Mouse (Mus musculus): ENCODE measurements at regions not wholly inside any gene's neighbourhood (a gene's known extent, or its start where the extent isn't known, plus 50 kb on each side); places are given as distances from the start of the nearest gene placed in this dataset.

GRCm38 (mm10) chr19:19220826-19221225 lies 109.8 kb upstream of the Rorb start:
- no peak overlapping the region for H3K4me3 ChIP-seq (ENCODE audit: low read depth, low read length)
- 96% methylated on average over 6 of the region's 6 CpGs for WGBS
- no peak for ATAC-seq (ENCODE audit: insufficient read depth, low FRiP score, low TSS enrichment)
- no peaks in the 10 kb centered on the region for H3K36me3 ChIP-seq (ENCODE audit: control insufficient read depth, insufficient read depth, low read length)
- no peaks in the 10 kb centered on the region for H3K27me3 ChIP-seq (ENCODE audit: control insufficient read depth, insufficient read depth, low read length)
- no peak overlapping the region for H3K9ac ChIP-seq (ENCODE audit: low read length)
- H3K4me2 ChIP-seq (ENCODE audit: low read depth): no peak overlapping the region
- no peaks in the 10 kb centered on the region for H3K9me3 ChIP-seq (ENCODE audit: control insufficient read depth, low read length)
- H3K4me1 ChIP-seq (ENCODE audit: control insufficient read depth, insufficient read depth, low read length): no peaks in the 10 kb centered on the region
- DNase-seq (ENCODE audit: low spot score): no peak
- H3K27ac ChIP-seq (ENCODE audit: low read depth, low read length): no peak overlapping the region

- DNase-seq (ENCODE audit: low spot score) (no peak), ATAC-seq (ENCODE audit: insufficient read depth, low FRiP score, low TSS enrichment) (no peak)
- Histone ChIP-seq H3K27ac (ENCODE audit: low read depth, low read length) (no peak overlapping the region), H3K4me3 (ENCODE audit: low read depth, low read length) (no peak overlapping the region), H3K27me3 (ENCODE audit: control insufficient read depth, insufficient read depth, low read length) (no peaks in the 10 kb centered on the region), H3K9me3 (ENCODE audit: control insufficient read depth, low read length) (no peaks in the 10 kb centered on the region), H3K36me3 (ENCODE audit: control insufficient read depth, insufficient read depth, low read length) (no peaks in the 10 kb centered on the region), H3K9ac (ENCODE audit: low read length) (no peak overlapping the region), H3K4me1 (ENCODE audit: control insufficient read depth, insufficient read depth, low read length) (no peaks in the 10 kb centered on the region), H3K4me2 (ENCODE audit: low read depth) (no peak overlapping the region)
- 82% methylated on average over 2 of the region's 2 CpGs for WGBS
Observed at GRCm38 (mm10) chr19:19219352-19219751, 108.4 kb upstream of the Rorb start.

GRCm38 (mm10) chr19:19218700-19219099 lies 107.7 kb upstream of the Rorb start:
- WGBS: 83% methylated on average over 3 of the region's 3 CpGs
- no peak overlapping the region for H3K27ac ChIP-seq (ENCODE audit: low read depth, low read length)
- no peaks in the 10 kb centered on the region for H3K36me3 ChIP-seq (ENCODE audit: control insufficient read depth, insufficient read depth, low read length)
- no peaks in the 10 kb centered on the region for H3K4me1 ChIP-seq (ENCODE audit: control insufficient read depth, insufficient read depth, low read length)
- H3K4me2 ChIP-seq (ENCODE audit: low read depth): no peak overlapping the region
- no peak overlapping the region for H3K4me3 ChIP-seq (ENCODE audit: low read depth, low read length)
- no peaks in the 10 kb centered on the region for H3K9me3 ChIP-seq (ENCODE audit: control insufficient read depth, low read length)
- ATAC-seq (ENCODE audit: insufficient read depth, low FRiP score, low TSS enrichment) (no peak), DNase-seq (ENCODE audit: low spot score) (no peak)
- H3K9ac ChIP-seq (ENCODE audit: low read length): no peak overlapping the region
- H3K27me3 ChIP-seq (ENCODE audit: control insufficient read depth, insufficient read depth, low read length): no peaks in the 10 kb centered on the region

- no peaks in the 10 kb centered on the region for H3K4me1 ChIP-seq (ENCODE audit: control insufficient read depth, insufficient read depth, low read length)
- ATAC-seq (ENCODE audit: insufficient read depth, low FRiP score, low TSS enrichment): no peak
- no peak overlapping the region for H3K27ac ChIP-seq (ENCODE audit: low read depth, low read length)
- no peak overlapping the region for H3K4me3 ChIP-seq (ENCODE audit: low read depth, low read length)
- H3K4me2 ChIP-seq (ENCODE audit: low read depth): no peak overlapping the region
- H3K9ac ChIP-seq (ENCODE audit: low read length): no peak overlapping the region
- H3K9me3 ChIP-seq (ENCODE audit: control insufficient read depth, low read length): no peaks in the 10 kb centered on the region
- no peak for DNase-seq (ENCODE audit: low spot score)
- no peaks in the 10 kb centered on the region for H3K36me3 ChIP-seq (ENCODE audit: control insufficient read depth, insufficient read depth, low read length)
- no peaks in the 10 kb centered on the region for H3K27me3 ChIP-seq (ENCODE audit: control insufficient read depth, insufficient read depth, low read length)
- WGBS: 84% methylated on average over 8 of the region's 8 CpGs
Observed at GRCm38 (mm10) chr19:19199534-19199933, 88.5 kb upstream of the Rorb start.

- Histone ChIP-seq H3K4me1 (ENCODE audit: control insufficient read depth, insufficient read depth, low read length) (no peaks in the 10 kb centered on the region), H3K36me3 (ENCODE audit: control insufficient read depth, insufficient read depth, low read length) (no peaks in the 10 kb centered on the region), H3K9me3 (ENCODE audit: control insufficient read depth, low read length) (no peaks in the 10 kb centered on the region), H3K4me3 (ENCODE audit: low read depth, low read length) (no peak overlapping the region), H3K9ac (ENCODE audit: low read length) (no peak overlapping the region), H3K27me3 (ENCODE audit: control insufficient read depth, insufficient read depth, low read length) (no peaks in the 10 kb centered on the region), H3K4me2 (ENCODE audit: low read depth) (no peak overlapping the region), H3K27ac (ENCODE audit: low read depth, low read length) (no peak overlapping the region)
- 46% methylated on average over 3 of the region's 3 CpGs for whole genome bisulfite sequencing
- DNase-seq (ENCODE audit: low spot score) (no peak), ATAC-seq (ENCODE audit: insufficient read depth, low FRiP score, low TSS enrichment) (peak; percentile 68; the same call in 1 of the 2 replicates)
Observed at GRCm38 (mm10) chr19:19198780-19199179, 87.8 kb upstream of the Rorb start.

GRCm38 (mm10) chr19:19194728-19195127 lies 83.7 kb upstream of the Rorb start:
- WGBS: 32% methylated on average over 10 of the region's 10 CpGs
- Histone ChIP-seq H3K4me2 (ENCODE audit: low read depth) (no peak overlapping the region), H3K9me3 (ENCODE audit: control insufficient read depth, low read length) (no peaks in the 10 kb centered on the region), H3K27me3 (ENCODE audit: control insufficient read depth, insufficient read depth, low read length) (no peaks in the 10 kb centered on the region), H3K9ac (ENCODE audit: low read length) (no peak overlapping the region), H3K36me3 (ENCODE audit: control insufficient read depth, insufficient read depth, low read length) (no peaks in the 10 kb centered on the region), H3K4me3 (ENCODE audit: low read depth, low read length) (no peak overlapping the region), H3K4me1 (ENCODE audit: control insufficient read depth, insufficient read depth, low read length) (no peaks in the 10 kb centered on the region), H3K27ac (ENCODE audit: low read depth, low read length) (no peak overlapping the region)
- ATAC-seq (ENCODE audit: insufficient read depth, low FRiP score, low TSS enrichment) (no peak), DNase-seq (ENCODE audit: low spot score) (no peak)

GRCm38 (mm10) chr19:19194306-19194705 lies 83.3 kb upstream of the Rorb start:
- no peaks in the 10 kb centered on the region for H3K9me3 ChIP-seq (ENCODE audit: control insufficient read depth, low read length)
- no peaks in the 10 kb centered on the region for H3K27me3 ChIP-seq (ENCODE audit: control insufficient read depth, insufficient read depth, low read length)
- DNase-seq (ENCODE audit: low spot score) (no peak), ATAC-seq (ENCODE audit: insufficient read depth, low FRiP score, low TSS enrichment) (no peak)
- no peak overlapping the region for H3K4me2 ChIP-seq (ENCODE audit: low read depth)
- no peaks in the 10 kb centered on the region for H3K36me3 ChIP-seq (ENCODE audit: control insufficient read depth, insufficient read depth, low read length)
- H3K4me3 ChIP-seq (ENCODE audit: low read depth, low read length): no peak overlapping the region
- H3K27ac ChIP-seq (ENCODE audit: low read depth, low read length): no peak overlapping the region
- 65% methylated on average over 5 of the region's 5 CpGs for WGBS
- no peaks in the 10 kb centered on the region for H3K4me1 ChIP-seq (ENCODE audit: control insufficient read depth, insufficient read depth, low read length)
- H3K9ac ChIP-seq (ENCODE audit: low read length): no peak overlapping the region

GRCm38 (mm10) chr19:19172767-19173166 lies 61.8 kb upstream of the Rorb start:
- no peak overlapping the region for H3K4me2 ChIP-seq (ENCODE audit: low read depth)
- no peak overlapping the region for H3K9ac ChIP-seq (ENCODE audit: low read length)
- ATAC-seq (ENCODE audit: insufficient read depth, low FRiP score, low TSS enrichment): no peak
- no peaks in the 10 kb centered on the region for H3K36me3 ChIP-seq (ENCODE audit: control insufficient read depth, insufficient read depth, low read length)
- H3K9me3 ChIP-seq (ENCODE audit: control insufficient read depth, low read length): no peaks in the 10 kb centered on the region
- H3K4me1 ChIP-seq (ENCODE audit: control insufficient read depth, insufficient read depth, low read length): no peaks in the 10 kb centered on the region
- WGBS: 88% methylated on average over 1 of the region's 1 CpGs
- H3K27me3 ChIP-seq (ENCODE audit: control insufficient read depth, insufficient read depth, low read length): no peaks in the 10 kb centered on the region
- no peak for DNase-seq (ENCODE audit: low spot score)
- H3K4me3 ChIP-seq (ENCODE audit: low read depth, low read length): no peak overlapping the region
- H3K27ac ChIP-seq (ENCODE audit: low read depth, low read length): no peak overlapping the region

- Histone ChIP-seq H3K9me3 (ENCODE audit: control insufficient read depth, low read length) (no peaks in the 10 kb centered on the region), H3K36me3 (ENCODE audit: control insufficient read depth, insufficient read depth, low read length) (no peaks in the 10 kb centered on the region), H3K4me1 (ENCODE audit: control insufficient read depth, insufficient read depth, low read length) (no peaks in the 10 kb centered on the region), H3K4me3 (ENCODE audit: low read depth, low read length) (no peak overlapping the region), H3K9ac (ENCODE audit: low read length) (no peak overlapping the region), H3K27me3 (ENCODE audit: control insufficient read depth, insufficient read depth, low read length) (no peaks in the 10 kb centered on the region), H3K4me2 (ENCODE audit: low read depth) (no peak overlapping the region), H3K27ac (ENCODE audit: low read depth, low read length) (no peak overlapping the region)
- no peak for DNase-seq (ENCODE audit: low spot score)
- WGBS: 87% methylated on average over 3 of the region's 3 CpGs
- ATAC-seq (ENCODE audit: insufficient read depth, low FRiP score, low TSS enrichment): no peak
Observed at GRCm38 (mm10) chr19:19170807-19171206, 59.8 kb upstream of the Rorb start.

All from neural tube, embryonic 11.5 days (tissue).